Mouse (Mus musculus): Measurements from ENCODE around the gene Ipp. TPM values are rescaled to one million over a fixed set of nuclear protein-coding genes. Genes with fewer than 3 reads are reported as not detected.

The Ipp gene
- polyA plus RNA-seq, 1 experiment from 2014 or later: 4.6 TPM

GRCm38 (mm10) chr4:116491886-116492285 lies 15.5 kb upstream of the Ipp start:
- WGBS (ENCODE audit: insufficient replicate concordance): 64% methylated on average over 2 of the region's 2 CpGs
- H3K9ac ChIP-seq (ENCODE audit: low read depth, low read length): no peak overlapping the region
- no peaks in the 10 kb centered on the region for H3K27me3 ChIP-seq (ENCODE audit: control insufficient read depth, insufficient read depth, low read length)
- H3K9me3 ChIP-seq (replicated peaks; ENCODE audit: control insufficient read depth, low read length): no peaks in the 10 kb centered on the region
- peak overlapping the region; percentile 31; the same call in 1 of the 2 replicates for H3K27ac ChIP-seq (ENCODE audit: low read depth, low read length)
- no peak overlapping the region for H3K4me3 ChIP-seq (ENCODE audit: low read depth, low read length)
- no peak for ATAC-seq (replicated peaks; ENCODE audit: insufficient number of reproducible peaks, low FRiP score, low TSS enrichment)
- no peak overlapping the region for H3K4me2 ChIP-seq
- no peaks in the 10 kb centered on the region for H3K36me3 ChIP-seq (ENCODE audit: control insufficient read depth, insufficient read depth, low read length)
- peaks cover 5% of the 10 kb centered on the region; the same call in 1 of the 2 replicates for H3K4me1 ChIP-seq (ENCODE audit: control insufficient read depth, insufficient read depth, low read length)

DNA sequence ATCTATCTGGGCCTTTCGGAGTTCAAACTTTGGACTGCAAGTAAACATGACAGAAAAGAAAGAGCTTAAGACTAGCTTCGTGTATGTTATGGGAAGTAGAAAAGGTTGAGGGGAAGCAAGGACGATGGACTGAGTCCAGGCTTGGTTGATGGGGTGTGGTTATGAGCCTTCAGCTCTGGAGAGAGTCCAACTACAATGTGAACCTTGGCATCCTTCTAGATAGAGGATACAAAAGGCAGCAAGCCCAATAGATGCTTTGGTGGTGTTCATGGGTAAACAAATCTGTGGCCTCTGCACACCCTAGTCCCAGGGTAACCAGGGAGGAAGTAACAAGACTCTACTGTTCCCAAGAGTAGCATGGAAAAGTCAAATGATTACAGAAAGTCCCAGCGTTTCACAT lies 14.9 kb upstream of the Ipp start:
- H3K36me3 ChIP-seq (ENCODE audit: control insufficient read depth, insufficient read depth, low read length): no peaks in the 10 kb centered on the region
- H3K9me3 ChIP-seq (replicated peaks; ENCODE audit: control insufficient read depth, low read length): no peaks in the 10 kb centered on the region
- no peak for ATAC-seq (replicated peaks; ENCODE audit: insufficient number of reproducible peaks, low FRiP score, low TSS enrichment)
- H3K27me3 ChIP-seq (ENCODE audit: control insufficient read depth, insufficient read depth, low read length): no peaks in the 10 kb centered on the region
- H3K9ac ChIP-seq (ENCODE audit: low read depth, low read length): no peak overlapping the region
- peaks cover 5% of the 10 kb centered on the region; the same call in 1 of the 2 replicates for H3K4me1 ChIP-seq (ENCODE audit: control insufficient read depth, insufficient read depth, low read length)
- no peak overlapping the region for H3K27ac ChIP-seq (ENCODE audit: low read depth, low read length)
- no peak overlapping the region for H3K4me3 ChIP-seq (ENCODE audit: low read depth, low read length)
- H3K4me2 ChIP-seq: no peak overlapping the region
- WGBS (ENCODE audit: insufficient replicate concordance): 68% methylated on average over 4 of the region's 4 CpGs

GRCm38 (mm10) chr4:116493646-116494045 lies 13.7 kb upstream of the Ipp start:
- Histone ChIP-seq H3K27me3 (ENCODE audit: control insufficient read depth, insufficient read depth, low read length) (no peaks in the 10 kb centered on the region), H3K36me3 (ENCODE audit: control insufficient read depth, insufficient read depth, low read length) (no peaks in the 10 kb centered on the region), H3K9ac (ENCODE audit: low read depth, low read length) (no peak overlapping the region), H3K4me2 (no peak overlapping the region), H3K4me1 (ENCODE audit: control insufficient read depth, insufficient read depth, low read length) (peaks cover 5% of the 10 kb centered on the region; the same call in 1 of the 2 replicates), H3K4me3 (ENCODE audit: low read depth, low read length) (no peak overlapping the region), H3K9me3 (replicated peaks; ENCODE audit: control insufficient read depth, low read length) (no peaks in the 10 kb centered on the region), H3K27ac (ENCODE audit: low read depth, low read length) (no peak overlapping the region)
- ATAC-seq (replicated peaks; ENCODE audit: insufficient number of reproducible peaks, low FRiP score, low TSS enrichment): no peak
- WGBS (ENCODE audit: insufficient replicate concordance): 81% methylated on average over 5 of the region's 5 CpGs

GRCm38 (mm10) chr4:116499978-116500377 lies 7.4 kb upstream of the Ipp start:
- Histone ChIP-seq H3K27ac (ENCODE audit: low read depth, low read length) (no peak overlapping the region), H3K4me2 (no peak overlapping the region), H3K4me1 (ENCODE audit: control insufficient read depth, insufficient read depth, low read length) (no peaks in the 10 kb centered on the region), H3K27me3 (ENCODE audit: control insufficient read depth, insufficient read depth, low read length) (no peaks in the 10 kb centered on the region), H3K36me3 (ENCODE audit: control insufficient read depth, insufficient read depth, low read length) (no peaks in the 10 kb centered on the region), H3K9me3 (replicated peaks; ENCODE audit: control insufficient read depth, low read length) (no peaks in the 10 kb centered on the region), H3K9ac (ENCODE audit: low read depth, low read length) (no peak overlapping the region), H3K4me3 (ENCODE audit: low read depth, low read length) (no peak overlapping the region)
- WGBS (ENCODE audit: insufficient replicate concordance): 67% methylated on average over 3 of the region's 3 CpGs
- no peak for ATAC-seq (replicated peaks; ENCODE audit: insufficient number of reproducible peaks, low FRiP score, low TSS enrichment)

- H3K27me3 ChIP-seq (ENCODE audit: control insufficient read depth, insufficient read depth, low read length): no peaks in the 10 kb centered on the region
- WGBS (ENCODE audit: insufficient replicate concordance): 22% methylated on average over 11 of the region's 11 CpGs
- H3K4me2 ChIP-seq: peak overlapping the region; percentile 76
- peaks cover 7% of the 10 kb centered on the region; the same call in 1 of the 2 replicates for H3K4me1 ChIP-seq (ENCODE audit: control insufficient read depth, insufficient read depth, low read length)
- H3K4me3 ChIP-seq (ENCODE audit: low read depth, low read length): peak overlapping the region; percentile 63
- H3K9me3 ChIP-seq (replicated peaks; ENCODE audit: control insufficient read depth, low read length): no peaks in the 10 kb centered on the region
- no peaks in the 10 kb centered on the region; the same call in 1 of the 2 replicates for H3K36me3 ChIP-seq (ENCODE audit: control insufficient read depth, insufficient read depth, low read length)
- 0 out of 2 replicates have a peak, but pooled peaks have one; percentile 8 for ATAC-seq (replicated peaks; ENCODE audit: insufficient number of reproducible peaks, low FRiP score, low TSS enrichment)
- peak overlapping the region; percentile 85 for H3K9ac ChIP-seq (ENCODE audit: low read depth, low read length)
- H3K27ac ChIP-seq (ENCODE audit: low read depth, low read length): peak overlapping the region; percentile 93
Measured at GRCm38 (mm10) chr4:116506886-116507424, 394 bp upstream of the Ipp start.

- Histone ChIP-seq H3K36me3 (ENCODE audit: control insufficient read depth, insufficient read depth, low read length) (peaks cover 2% of the 10 kb centered on the region; the same call in 1 of the 2 replicates), H3K9ac (ENCODE audit: low read depth, low read length) (no peak overlapping the region), H3K4me3 (ENCODE audit: low read depth, low read length) (no peak overlapping the region), H3K27ac (ENCODE audit: low read depth, low read length) (no peak overlapping the region), H3K4me1 (ENCODE audit: control insufficient read depth, insufficient read depth, low read length) (no peaks in the 10 kb centered on the region), H3K27me3 (ENCODE audit: control insufficient read depth, insufficient read depth, low read length) (no peaks in the 10 kb centered on the region), H3K9me3 (replicated peaks; ENCODE audit: control insufficient read depth, low read length) (no peaks in the 10 kb centered on the region), H3K4me2 (no peak overlapping the region)
- WGBS (ENCODE audit: insufficient replicate concordance): 57% methylated on average over 2 of the region's 2 CpGs
- no peak for ATAC-seq (replicated peaks; ENCODE audit: insufficient number of reproducible peaks, low FRiP score, low TSS enrichment)
Measured at GRCm38 (mm10) chr4:116531109-116531508, 23.8 kb downstream of the Ipp start.

DNA sequence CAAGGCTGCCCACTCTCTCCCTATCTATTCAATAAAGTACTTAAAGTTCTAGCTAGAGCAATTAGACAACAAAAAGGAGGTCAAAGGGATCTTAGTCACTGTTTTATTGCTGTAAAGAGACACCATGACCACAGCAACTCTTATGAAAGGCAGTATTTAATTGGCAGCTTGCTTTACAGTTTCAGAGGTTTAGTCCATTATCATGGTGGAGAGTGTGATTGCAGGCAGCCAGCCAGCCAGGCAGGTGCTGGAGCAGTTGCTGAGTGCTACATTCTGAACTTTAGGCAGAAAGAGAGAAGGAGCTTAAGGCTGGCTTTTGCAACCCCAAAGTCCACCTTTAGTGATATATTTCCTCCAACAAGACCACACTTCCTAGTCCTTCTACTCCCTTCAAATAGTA lies 29.0 kb downstream of the Ipp start:
- Histone ChIP-seq H3K4me3 (ENCODE audit: low read depth, low read length) (no peak overlapping the region), H3K9me3 (replicated peaks; ENCODE audit: control insufficient read depth, low read length) (no peaks in the 10 kb centered on the region), H3K4me1 (ENCODE audit: control insufficient read depth, insufficient read depth, low read length) (no peaks in the 10 kb centered on the region), H3K27ac (ENCODE audit: low read depth, low read length) (no peak overlapping the region), H3K27me3 (ENCODE audit: control insufficient read depth, insufficient read depth, low read length) (no peaks in the 10 kb centered on the region), H3K4me2 (no peak overlapping the region), H3K9ac (ENCODE audit: low read depth, low read length) (no peak overlapping the region), H3K36me3 (ENCODE audit: control insufficient read depth, insufficient read depth, low read length) (no peaks in the 10 kb centered on the region)
- ATAC-seq (replicated peaks; ENCODE audit: insufficient number of reproducible peaks, low FRiP score, low TSS enrichment): no peak

DNA sequence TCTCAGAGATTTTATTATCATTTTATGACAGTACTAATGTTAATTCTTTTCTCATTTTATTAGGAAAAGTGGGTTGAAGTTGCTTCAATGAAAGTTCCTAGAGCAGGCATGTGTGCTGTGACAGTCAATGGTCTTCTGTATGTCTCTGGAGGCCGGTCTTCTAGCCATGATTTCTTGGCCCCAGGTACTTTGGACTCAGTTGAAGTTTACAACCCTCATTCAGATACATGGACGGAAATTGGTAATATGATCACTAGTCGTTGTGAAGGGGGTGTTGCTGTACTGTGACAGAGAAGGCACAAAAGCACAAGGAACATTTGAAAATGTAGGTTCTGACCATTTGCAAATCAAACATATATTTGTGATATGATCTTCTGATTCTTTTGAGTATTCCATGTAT lies 30.4 kb downstream of the Ipp start:
- Histone ChIP-seq H3K27ac (ENCODE audit: low read depth, low read length) (no peak overlapping the region), H3K4me3 (ENCODE audit: low read depth, low read length) (no peak overlapping the region), H3K9ac (ENCODE audit: low read depth, low read length) (no peak overlapping the region), H3K27me3 (ENCODE audit: control insufficient read depth, insufficient read depth, low read length) (no peaks in the 10 kb centered on the region), H3K4me1 (ENCODE audit: control insufficient read depth, insufficient read depth, low read length) (no peaks in the 10 kb centered on the region), H3K4me2 (no peak overlapping the region), H3K36me3 (ENCODE audit: control insufficient read depth, insufficient read depth, low read length) (no peaks in the 10 kb centered on the region), H3K9me3 (replicated peaks; ENCODE audit: control insufficient read depth, low read length) (no peaks in the 10 kb centered on the region)
- no peak for ATAC-seq (replicated peaks; ENCODE audit: insufficient number of reproducible peaks, low FRiP score, low TSS enrichment)
- 90% methylated on average over 3 of the region's 3 CpGs for WGBS (ENCODE audit: insufficient replicate concordance)

GRCm38 (mm10) chr4:116550432-116550831 lies 43.1 kb downstream of the Ipp start:
- Histone ChIP-seq H3K4me2 (no peak overlapping the region), H3K36me3 (ENCODE audit: control insufficient read depth, insufficient read depth, low read length) (0 out of 2 replicates have a peak, but pooled peaks cover 2% of the 10 kb centered on the region), H3K9me3 (replicated peaks; ENCODE audit: control insufficient read depth, low read length) (no peaks in the 10 kb centered on the region), H3K27me3 (ENCODE audit: control insufficient read depth, insufficient read depth, low read length) (no peaks in the 10 kb centered on the region), H3K4me3 (ENCODE audit: low read depth, low read length) (no peak overlapping the region), H3K9ac (ENCODE audit: low read depth, low read length) (no peak overlapping the region), H3K27ac (ENCODE audit: low read depth, low read length) (no peak overlapping the region), H3K4me1 (ENCODE audit: control insufficient read depth, insufficient read depth, low read length) (no peaks in the 10 kb centered on the region; the same call in 1 of the 2 replicates)
- no peak for ATAC-seq (replicated peaks; ENCODE audit: insufficient number of reproducible peaks, low FRiP score, low TSS enrichment)
- 44% methylated on average over 1 of the region's 1 CpGs for WGBS (ENCODE audit: insufficient replicate concordance)
